Mouse (Mus musculus) CH12.LX (cell line): ENCODE measurements around the gene Serpinb3a.

ENCODE experiments used
- CTCF ChIP-seq, 2 experiments: IDR thresholded peaks in 1 of 2; conservative IDR thresholded peaks in 1 of 2; 2 replicates each; pipeline ENCODE4 v1.5.1; 2011 to 2012; ENCODE audit warnings: low read depth in 2 of 2, low read length in 2 of 2, improper control_type of control experiment in 1 of 2, inconsistent platforms in 1 of 2, mild to moderate bottlenecking in 1 of 2, moderate library complexity in 1 of 2
- IRF4 ChIP-seq: IDR thresholded peaks from 2 replicates; pipeline ENCODE4 v1.6.1; 2014; ENCODE audit warnings: low read depth, mild to moderate bottlenecking, inconsistent platforms, low read length, improper control_type of control experiment
- MAX ChIP-seq: IDR thresholded peaks from 2 replicates; pipeline ENCODE4 v1.6.1; 2011; ENCODE audit warnings: low read length, improper control_type of control experiment
- MAZ ChIP-seq: IDR thresholded peaks from 2 replicates; pipeline ENCODE4 v1.6.1; 2012; ENCODE audit warnings: low read depth, mild to moderate bottlenecking, inconsistent platforms, low read length, improper control_type of control experiment, moderate library complexity
- NELFE ChIP-seq: IDR thresholded peaks from 2 replicates; pipeline ENCODE4 v1.6.1; 2011; ENCODE audit warnings: low read depth, low read length, improper control_type of control experiment

- TF ChIP-seq NELFE (no peak), CTCF (conservative IDR thresholded peaks at IDR 0.05 in 1 of 2, IDR thresholded peaks at IDR 0.05 in 1 of 2; ENCODE audit: low read depth in 2 of 2, low read length in 2 of 2) (no peak), IRF4 (no peak), MAZ (no peak), MAX (no peak)
Measured at GRCm38 (mm10) chr1:107000424-107000823, 51.7 kb downstream of the Serpinb3a start.
